Mouse (Mus musculus): ENCODE data around the gene Ndufb6. TPM values are rescaled to one million over a fixed set of nuclear protein-coding genes. Genes with fewer than 3 reads are reported as not detected.
A peak's percentile ranks its signal among the peaks of the same experiment; 100 is the strongest.
"Not testable (repeated sequence)": the region's sequence is repeated elsewhere in the genome, so short reads cannot be mapped to it uniquely, and the experiment has no call there.

Ndufb6 gene
- polyA plus RNA-seq, 1 experiment from 2014 or later = 582 TPM

DNA sequence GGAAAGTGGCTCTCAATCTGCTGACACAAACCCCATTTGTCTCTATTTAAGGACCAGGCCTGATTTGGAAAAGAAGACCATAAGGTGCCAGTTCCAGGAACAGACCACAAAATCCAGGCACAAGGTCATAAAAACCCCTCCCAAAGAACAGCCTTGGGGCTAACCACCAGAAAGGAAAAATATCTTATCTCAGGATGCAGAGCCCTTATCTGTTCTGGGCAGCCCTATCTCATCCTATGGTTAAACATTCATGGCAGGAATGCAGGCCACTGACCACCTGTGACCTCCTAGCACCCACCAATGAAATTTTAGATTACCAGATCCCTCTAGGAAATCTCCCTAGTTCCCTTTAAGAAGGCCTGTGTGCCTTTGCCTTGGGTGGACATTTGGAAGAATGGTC, 30.5 kb upstream of the Ndufb6 start:
- H3K9ac ChIP-seq (ENCODE audit: low read length) = no peak overlapping the region
- no peak overlapping the region for H3K4me2 ChIP-seq (ENCODE audit: low read length)
- ATAC-seq (ENCODE audit: insufficient number of reproducible peaks, insufficient read depth, low FRiP score, low read depth) = no peak
- no peaks in the 10 kb centered on the region for H3K4me1 ChIP-seq (ENCODE audit: control insufficient read depth in 2 of 2, insufficient read depth in 2 of 2, low read length in 2 of 2)
- H3K9me3 ChIP-seq (ENCODE audit: control insufficient read depth, low read length) = no peaks in the 10 kb centered on the region
- H3K36me3 ChIP-seq (ENCODE audit: control insufficient read depth, insufficient read depth, low read length) = no peaks in the 10 kb centered on the region
- H3K4me3 ChIP-seq (ENCODE audit: control insufficient read depth in 1 of 2, insufficient read depth in 1 of 2, low read depth in 1 of 2, low read length in 2 of 2) = no peak overlapping the region
- H3K27ac ChIP-seq (replicated peaks in 1 of 2; ENCODE audit: control insufficient read depth in 1 of 2, insufficient read depth in 1 of 2, low read depth in 2 of 2, low read length in 2 of 2) = no peak overlapping the region
- no peaks in the 10 kb centered on the region for H3K27me3 ChIP-seq (ENCODE audit: control insufficient read depth, insufficient read depth, low read length)

DNA sequence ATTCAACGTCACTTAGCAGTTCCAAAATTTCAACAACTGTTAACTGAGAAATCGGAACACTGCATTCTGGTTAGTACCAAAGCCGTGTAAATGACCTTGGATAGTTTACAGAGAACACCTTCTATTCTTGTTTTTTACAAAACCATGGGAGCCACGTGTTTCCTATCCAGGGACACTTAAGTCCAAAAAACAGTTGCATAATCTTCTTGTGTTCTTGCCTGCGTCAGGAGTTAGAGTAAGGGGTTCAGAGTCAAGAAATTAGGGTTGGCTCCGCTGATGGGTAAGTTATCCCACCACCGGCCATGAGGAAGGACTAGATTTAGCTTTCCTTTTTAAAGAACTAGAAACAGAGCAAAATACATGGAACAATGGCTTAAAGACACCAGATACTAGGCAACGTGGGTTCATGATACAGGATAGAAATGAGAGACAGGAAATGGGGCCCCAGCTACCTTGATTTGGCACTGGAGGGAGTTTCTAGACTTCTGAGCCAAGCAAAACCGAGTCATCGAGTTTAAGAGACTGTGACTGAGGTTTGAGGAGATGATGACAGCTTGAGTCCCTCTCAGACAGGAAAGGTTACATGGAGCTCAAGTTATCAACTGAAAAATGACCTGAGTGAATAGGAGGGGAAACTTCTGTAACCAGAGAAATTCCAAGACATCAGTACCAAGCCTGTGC, 23.4 kb upstream of the Ndufb6 start:
- H3K36me3 ChIP-seq (ENCODE audit: control insufficient read depth, insufficient read depth, low read length) = no peaks in the 10 kb centered on the region
- no peak overlapping the region for H3K4me2 ChIP-seq (ENCODE audit: low read length)
- no peak overlapping the region for H3K27ac ChIP-seq (replicated peaks in 1 of 2; ENCODE audit: control insufficient read depth in 1 of 2, insufficient read depth in 1 of 2, low read depth in 2 of 2, low read length in 2 of 2)
- peaks cover 0 to 4% of the 10 kb centered on the region in 2 experiments; a peak in 3 of 4 replicates for H3K4me1 ChIP-seq (ENCODE audit: control insufficient read depth in 2 of 2, insufficient read depth in 2 of 2, low read length in 2 of 2)
- ATAC-seq (ENCODE audit: insufficient number of reproducible peaks, insufficient read depth, low FRiP score, low read depth) = no peak
- no peaks in the 10 kb centered on the region for H3K9me3 ChIP-seq (ENCODE audit: control insufficient read depth, low read length)
- H3K9ac ChIP-seq (ENCODE audit: low read length) = no peak overlapping the region
- no peaks in the 10 kb centered on the region; the same call in 1 of the 2 replicates for H3K27me3 ChIP-seq (ENCODE audit: control insufficient read depth, insufficient read depth, low read length)
- 53% methylated on average over 10 of the region's 10 CpGs for WGBS
- no peak overlapping the region for H3K4me3 ChIP-seq (ENCODE audit: control insufficient read depth in 1 of 2, insufficient read depth in 1 of 2, low read depth in 1 of 2, low read length in 2 of 2)

DNA sequence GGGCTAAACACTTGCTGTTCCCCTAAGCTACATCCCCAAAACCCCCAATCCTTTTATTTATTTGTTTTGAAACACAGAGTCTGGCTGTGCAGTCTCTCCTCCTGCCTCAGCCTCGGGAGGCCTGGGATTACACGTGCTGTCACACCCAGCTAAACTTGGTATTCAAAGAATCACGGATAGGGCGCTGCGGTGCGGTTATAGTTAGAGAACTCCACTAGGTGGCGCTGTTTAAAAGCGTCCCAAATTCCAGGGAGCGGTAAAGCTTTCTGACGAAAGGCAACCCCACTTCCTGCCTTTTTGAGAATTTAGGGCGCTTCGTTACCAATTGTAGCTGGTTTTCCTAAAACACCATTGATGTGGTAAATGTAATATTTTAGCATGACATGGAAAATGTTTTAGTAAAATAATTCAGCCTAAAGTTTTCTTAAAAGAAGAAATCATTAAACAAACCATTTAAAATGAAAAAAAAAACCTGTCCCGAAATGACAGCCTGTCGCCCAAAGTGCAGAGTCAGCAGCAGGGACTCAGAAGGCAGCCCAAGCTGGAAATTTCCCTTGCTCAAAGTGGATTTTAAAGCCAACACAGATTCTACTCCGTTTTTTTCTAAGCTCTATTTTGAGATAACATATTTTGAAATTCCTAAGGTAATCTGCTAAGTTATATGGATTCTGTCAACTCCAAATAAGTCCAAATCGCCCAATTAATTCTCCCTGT, 22.0 kb upstream of the Ndufb6 start:
- WGBS = 9% methylated on average over 16 of the region's 16 CpGs
- no peaks in the 10 kb centered on the region for H3K9me3 ChIP-seq (ENCODE audit: control insufficient read depth, low read length)
- peak overlapping the region; percentile 51 for H3K4me2 ChIP-seq (ENCODE audit: low read length)
- H3K27me3 ChIP-seq (ENCODE audit: control insufficient read depth, insufficient read depth, low read length) = no peaks in the 10 kb centered on the region; the same call in 1 of the 2 replicates
- H3K9ac ChIP-seq (ENCODE audit: low read length) = 0 out of 2 replicates have a peak overlapping the region, but pooled peaks have one; percentile 12
- no peaks in the 10 kb centered on the region for H3K36me3 ChIP-seq (ENCODE audit: control insufficient read depth, insufficient read depth, low read length)
- H3K4me1 ChIP-seq (ENCODE audit: control insufficient read depth in 2 of 2, insufficient read depth in 2 of 2, low read length in 2 of 2) = peaks cover 0 to 4% of the 10 kb centered on the region in 2 experiments; a peak in 3 of 4 replicates
- H3K27ac ChIP-seq (replicated peaks in 1 of 2; ENCODE audit: control insufficient read depth in 1 of 2, insufficient read depth in 1 of 2, low read depth in 2 of 2, low read length in 2 of 2) = no peak overlapping the region
- peak overlapping the region in 1 of 2 experiments; percentile 20; a peak in 2 of 4 replicates for H3K4me3 ChIP-seq (ENCODE audit: control insufficient read depth in 1 of 2, insufficient read depth in 1 of 2, low read depth in 1 of 2, low read length in 2 of 2)
- ATAC-seq (ENCODE audit: insufficient number of reproducible peaks, insufficient read depth, low FRiP score, low read depth) = no peak

GRCm38 (mm10) chr4:40299169-40299568, 19.9 kb upstream of the Ndufb6 start:
- Histone ChIP-seq H3K36me3 (ENCODE audit: control insufficient read depth, insufficient read depth, low read length) (no peaks in the 10 kb centered on the region), H3K4me1 (ENCODE audit: control insufficient read depth in 2 of 2, insufficient read depth in 2 of 2, low read length in 2 of 2) (peaks cover 0 to 4% of the 10 kb centered on the region in 2 experiments; a peak in 3 of 4 replicates), H3K9ac (ENCODE audit: low read length) (no peak overlapping the region), H3K9me3 (ENCODE audit: control insufficient read depth, low read length) (0 out of 2 replicates have a peak, but pooled peaks cover under 1% of the 10 kb centered on the region), H3K27ac (replicated peaks in 1 of 2; ENCODE audit: control insufficient read depth in 1 of 2, insufficient read depth in 1 of 2, low read depth in 2 of 2, low read length in 2 of 2) (no peak overlapping the region), H3K4me3 (ENCODE audit: control insufficient read depth in 1 of 2, insufficient read depth in 1 of 2, low read depth in 1 of 2, low read length in 2 of 2) (no peak overlapping the region), H3K4me2 (ENCODE audit: low read length) (no peak overlapping the region), H3K27me3 (ENCODE audit: control insufficient read depth, insufficient read depth, low read length) (no peaks in the 10 kb centered on the region; the same call in 1 of the 2 replicates)
- ATAC-seq (ENCODE audit: insufficient number of reproducible peaks, insufficient read depth, low FRiP score, low read depth) = no peak
- 19% methylated on average over 5 of the region's 5 CpGs for WGBS

- WGBS = 75% methylated on average over 11 of the region's 11 CpGs
- H3K4me2 ChIP-seq (ENCODE audit: low read length); H3K4me3 ChIP-seq (ENCODE audit: control insufficient read depth in 1 of 2, insufficient read depth in 1 of 2, low read depth in 1 of 2, low read length in 2 of 2); H3K27me3 ChIP-seq (ENCODE audit: control insufficient read depth, insufficient read depth, low read length); H3K9ac ChIP-seq (ENCODE audit: low read length); H3K9me3 ChIP-seq (ENCODE audit: control insufficient read depth, low read length); H3K36me3 ChIP-seq (ENCODE audit: control insufficient read depth, insufficient read depth, low read length); H3K27ac ChIP-seq (replicated peaks in 1 of 2; ENCODE audit: control insufficient read depth in 1 of 2, insufficient read depth in 1 of 2, low read depth in 2 of 2, low read length in 2 of 2); H3K4me1 ChIP-seq (ENCODE audit: control insufficient read depth in 2 of 2, insufficient read depth in 2 of 2, low read length in 2 of 2); ATAC-seq (ENCODE audit: insufficient number of reproducible peaks, insufficient read depth, low FRiP score, low read depth): not testable (repeated sequence)
These were observed 12.3 kb upstream of the Ndufb6 start for GRCm38 (mm10) chr4:40291511-40291910.

DNA sequence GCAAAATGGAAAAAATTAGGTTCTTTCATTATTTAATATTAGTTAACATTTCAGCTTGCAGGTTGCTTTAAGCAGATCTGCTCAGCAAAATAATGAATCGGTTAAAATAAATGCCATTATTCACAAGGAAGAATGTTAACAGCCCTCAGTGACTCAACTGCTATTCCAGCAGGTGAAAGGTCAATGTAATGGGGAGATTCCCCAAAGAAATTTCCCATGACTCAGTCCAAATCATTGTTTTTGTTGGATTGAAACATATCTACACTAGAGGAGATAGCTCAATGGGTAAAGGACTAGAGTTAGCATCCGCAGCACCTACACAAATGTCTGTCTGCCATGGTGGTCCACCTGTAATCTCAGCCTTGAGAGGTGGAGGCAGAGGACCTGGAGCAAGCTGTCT, 9.8 kb upstream of the Ndufb6 start:
- WGBS = 77% methylated on average over 2 of the region's 2 CpGs
- H3K4me2 ChIP-seq (ENCODE audit: low read length) = no peak overlapping the region
- H3K27ac ChIP-seq (replicated peaks in 1 of 2; ENCODE audit: control insufficient read depth in 1 of 2, insufficient read depth in 1 of 2, low read depth in 2 of 2, low read length in 2 of 2) = no peak overlapping the region
- no peaks in the 10 kb centered on the region for H3K36me3 ChIP-seq (ENCODE audit: control insufficient read depth, insufficient read depth, low read length)
- H3K9ac ChIP-seq (ENCODE audit: low read length) = no peak overlapping the region
- H3K27me3 ChIP-seq (ENCODE audit: control insufficient read depth, insufficient read depth, low read length) = no peaks in the 10 kb centered on the region
- H3K4me3 ChIP-seq (ENCODE audit: control insufficient read depth in 1 of 2, insufficient read depth in 1 of 2, low read depth in 1 of 2, low read length in 2 of 2) = no peak overlapping the region
- no peaks in the 10 kb centered on the region for H3K4me1 ChIP-seq (ENCODE audit: control insufficient read depth in 2 of 2, insufficient read depth in 2 of 2, low read length in 2 of 2)
- peaks cover 5% of the 10 kb centered on the region; the same call in 1 of the 2 replicates for H3K9me3 ChIP-seq (ENCODE audit: control insufficient read depth, low read length)
- ATAC-seq (ENCODE audit: insufficient number of reproducible peaks, insufficient read depth, low FRiP score, low read depth) = no peak

DNA sequence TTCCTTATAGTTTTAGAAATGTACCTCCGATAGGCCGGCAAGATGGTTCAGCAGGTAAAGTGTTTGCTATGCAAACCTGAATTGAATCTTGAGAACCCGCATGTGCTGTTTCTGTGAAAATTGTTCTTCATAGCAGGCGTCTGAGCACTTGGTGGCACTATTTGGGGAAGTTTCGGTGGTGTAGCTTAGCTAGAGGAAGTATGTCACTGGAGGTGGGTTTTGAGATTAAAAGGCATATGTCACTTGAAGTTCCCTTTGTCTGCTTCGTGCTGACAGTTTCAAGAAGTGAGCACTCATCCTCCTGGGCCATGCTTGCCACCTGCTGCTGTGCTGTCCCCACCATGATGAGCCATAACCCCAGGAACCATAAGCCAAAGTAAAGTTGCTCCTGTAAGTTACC, 8.2 kb upstream of the Ndufb6 start:
- H3K4me2 ChIP-seq (ENCODE audit: low read length) = no peak overlapping the region
- WGBS = 72% methylated on average over 6 of the region's 6 CpGs
- no peak overlapping the region for H3K9ac ChIP-seq (ENCODE audit: low read length)
- no peaks in the 10 kb centered on the region for H3K9me3 ChIP-seq (ENCODE audit: control insufficient read depth, low read length)
- no peak overlapping the region for H3K4me3 ChIP-seq (ENCODE audit: control insufficient read depth in 1 of 2, insufficient read depth in 1 of 2, low read depth in 1 of 2, low read length in 2 of 2)
- H3K36me3 ChIP-seq (ENCODE audit: control insufficient read depth, insufficient read depth, low read length) = no peaks in the 10 kb centered on the region
- no peak for ATAC-seq (ENCODE audit: insufficient number of reproducible peaks, insufficient read depth, low FRiP score, low read depth)
- H3K27me3 ChIP-seq (ENCODE audit: control insufficient read depth, insufficient read depth, low read length) = no peaks in the 10 kb centered on the region
- no peaks in the 10 kb centered on the region for H3K4me1 ChIP-seq (ENCODE audit: control insufficient read depth in 2 of 2, insufficient read depth in 2 of 2, low read length in 2 of 2)
- H3K27ac ChIP-seq (replicated peaks in 1 of 2; ENCODE audit: control insufficient read depth in 1 of 2, insufficient read depth in 1 of 2, low read depth in 2 of 2, low read length in 2 of 2) = no peak overlapping the region

Data from heart, embryonic 14.5 days (tissue).